Mouse (Mus musculus) ES-Bruce4 (cell line): ENCODE data around the gene Hnf1b.

ENCODE experiments used
- CTCF ChIP-seq: IDR thresholded peaks from one replicate; pipeline ENCODE4 v1.8.1; 2011; ENCODE audit warnings: low read depth, low read length
- POLR2A ChIP-seq: IDR thresholded peaks from one replicate; pipeline ENCODE4 v1.8.1; 2011; ENCODE audit warnings: low read length; ENCODE audit not compliant: insufficient read depth

- TF ChIP-seq POLR2A (no peak), CTCF (no peak)
Observed at GRCm38 (mm10) chr11:83933376-83933775, 83.5 kb downstream of the Hnf1b start.
